Mouse (Mus musculus): ENCODE results near the gene Xlr4c. TPM values are rescaled to one million over a fixed set of nuclear protein-coding genes. Genes with fewer than 3 reads are reported as not detected.
"Not testable (repeated sequence)": the region's sequence is repeated elsewhere in the genome, so short reads cannot be mapped to it uniquely, and the experiment has no call there.

The Xlr4c gene
- polyA plus RNA-seq, 1 experiment from 2014 or later: not detected

DNA sequence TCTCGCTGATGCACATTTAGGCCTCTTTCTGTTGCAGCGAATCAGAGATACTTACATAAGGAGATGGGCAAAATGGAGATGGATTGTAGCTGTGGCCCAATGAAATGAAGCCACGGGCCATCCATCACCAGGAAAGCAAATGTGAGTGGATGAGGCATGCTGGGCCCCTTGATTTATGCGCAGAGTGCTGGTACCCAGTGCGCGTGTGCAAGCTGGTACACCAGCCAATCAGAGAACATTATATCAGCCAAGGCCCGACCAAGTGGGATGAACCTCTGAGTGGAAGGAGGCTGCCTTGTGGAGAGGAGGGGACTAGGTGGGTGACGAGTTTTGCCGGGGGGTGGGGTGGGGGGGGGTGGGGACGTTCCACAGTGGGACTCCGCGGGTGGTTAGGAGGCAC is 51.0 kb downstream of the Xlr4c start, which contains the start of gene Xlr3b:
TSS of gene Xlr3b (plus strand) at position 274 of the 400 bp plus-strand sequence.
- 81% methylated on average over 10 of the region's 12 CpGs for WGBS

More for the DNA sequence above, 51.0 kb downstream of the Xlr4c start, which contains the start of gene Xlr3b:
- H3K27ac ChIP-seq (ENCODE audit: low read depth, low read length); DNase-seq (ENCODE audit: low spot score); H3K4me1 ChIP-seq (replicated peaks; ENCODE audit: control insufficient read depth, insufficient read depth, low read length); H3K36me3 ChIP-seq (ENCODE audit: control insufficient read depth, insufficient read depth, low read length); H3K27me3 ChIP-seq (ENCODE audit: control insufficient read depth, insufficient read depth, low read length); H3K9ac ChIP-seq (ENCODE audit: low read length); H3K4me2 ChIP-seq (ENCODE audit: low read depth, low read length, severe bottlenecking); H3K9me3 ChIP-seq (ENCODE audit: control insufficient read depth, low read length); H3K4me3 ChIP-seq (ENCODE audit: low read depth, low read length); ATAC-seq (replicated peaks; ENCODE audit: low FRiP score): not testable (repeated sequence)

Other genes starting within 250 kb of the Xlr4c start
- 0.08 TPM in 1 of 2 replicates, not detected in the other for gene Pnma5, start 206.0 kb downstream of the Xlr4c start, polyA plus RNA-seq (2014; fragmentation: Nextera tagmentation; extraction: Ambion mirVana)
- gene Pnma3, start 178.3 kb downstream of the Xlr4c start, polyA plus RNA-seq (2014; fragmentation: Nextera tagmentation; extraction: Ambion mirVana): 0.29 and 0.33 TPM in 2 replicates
- 0.36 TPM in 1 of 2 replicates, not detected in the other for gene Xlr4a, start 160.7 kb downstream of the Xlr4c start, polyA plus RNA-seq (2014; fragmentation: Nextera tagmentation; extraction: Ambion mirVana)
- 2.3 and 3.6 TPM in 2 replicates for gene Xlr3a, start 146.0 kb downstream of the Xlr4c start, polyA plus RNA-seq (2014; fragmentation: Nextera tagmentation; extraction: Ambion mirVana)
- gene Gm14685, start 126.1 kb downstream of the Xlr4c start, polyA plus RNA-seq (2014; fragmentation: Nextera tagmentation; extraction: Ambion mirVana): not detected in 2 replicates
- not detected in 2 replicates for gene Xlr5b, start 94.3 kb downstream of the Xlr4c start, polyA plus RNA-seq (2014; fragmentation: Nextera tagmentation; extraction: Ambion mirVana)
- gene DXBay18, start 93.7 kb downstream of the Xlr4c start, polyA plus RNA-seq (2014; fragmentation: Nextera tagmentation; extraction: Ambion mirVana): 0.16 TPM in 1 of 2 replicates, not detected in the other
- gene Spin2d, start 66.1 kb downstream of the Xlr4c start, polyA plus RNA-seq (2014; fragmentation: Nextera tagmentation; extraction: Ambion mirVana): not detected in 2 replicates
- gene Xlr3b, start 50.9 kb downstream of the Xlr4c start, polyA plus RNA-seq (2014; fragmentation: Nextera tagmentation; extraction: Ambion mirVana): 11.5 and 12.8 TPM in 2 replicates
- gene Xlr4b, start 28.8 kb downstream of the Xlr4c start, polyA plus RNA-seq (2014; fragmentation: Nextera tagmentation; extraction: Ambion mirVana): 0.32 and 0.41 TPM in 2 replicates
- gene F8a, start 14.8 kb downstream of the Xlr4c start, polyA plus RNA-seq (2014; fragmentation: Nextera tagmentation; extraction: Ambion mirVana): 16.4 and 17.4 TPM in 2 replicates
- 0.29 TPM in 1 of 2 replicates, not detected in the other for gene Xlr3c, start 22.3 kb upstream of the Xlr4c start, polyA plus RNA-seq (2014; fragmentation: Nextera tagmentation; extraction: Ambion mirVana)
- not detected in 2 replicates for gene Xlr5a, start 49.8 kb upstream of the Xlr4c start, polyA plus RNA-seq (2014; fragmentation: Nextera tagmentation; extraction: Ambion mirVana)
- not detected in 2 replicates for gene Xlr5c, start 49.8 kb upstream of the Xlr4c start, polyA plus RNA-seq (2014; fragmentation: Nextera tagmentation; extraction: Ambion mirVana)
- gene Gm45015, start 93.7 kb upstream of the Xlr4c start, polyA plus RNA-seq (2014; fragmentation: Nextera tagmentation; extraction: Ambion mirVana): not detected in 2 replicates
- 16.9 and 21.0 TPM in 2 replicates for gene Zfp275, start 99.5 kb upstream of the Xlr4c start, polyA plus RNA-seq (2014; fragmentation: Nextera tagmentation; extraction: Ambion mirVana)
- not detected in 2 replicates for gene Gm18336, start 155.6 kb upstream of the Xlr4c start, polyA plus RNA-seq (2014; fragmentation: Nextera tagmentation; extraction: Ambion mirVana)
- gene Zfp92, start 168.0 kb upstream of the Xlr4c start, polyA plus RNA-seq (2014; fragmentation: Nextera tagmentation; extraction: Ambion mirVana): 0.12 and 0.13 TPM in 2 replicates
- not detected in 2 replicates for gene Trex2, start 192.2 kb upstream of the Xlr4c start, polyA plus RNA-seq (2014; fragmentation: Nextera tagmentation; extraction: Ambion mirVana)
- gene Haus7, start 215.9 kb upstream of the Xlr4c start, polyA plus RNA-seq (2014; fragmentation: Nextera tagmentation; extraction: Ambion mirVana): 74.8 and 78.2 TPM in 2 replicates
- 28.6 and 32.2 TPM in 2 replicates for gene Bgn, start 240.5 kb upstream of the Xlr4c start, polyA plus RNA-seq (2014; fragmentation: Nextera tagmentation; extraction: Ambion mirVana)